Mouse (Mus musculus) intestine, postnatal 0 days (tissue): ENCODE data around the gene Slc9a3r2. TPM values are rescaled to one million over a fixed set of nuclear protein-coding genes. Genes with fewer than 3 reads are reported as not detected.

Source experiments
- ATAC-seq: fragments of 200-750 bp; cut with Nextera tagmentation; 2 replicates; pipeline ENCODE4 v1.8.0; 2017; ENCODE audit warnings: mild to moderate bottlenecking, moderate TSS enrichment, moderate library complexity
- H3K27ac ChIP-seq: fragments of 300-500 bp; sonication (generic); 2 replicates; pipeline ENCODE4 v1.5.1; 2014; ENCODE audit warnings: mild to moderate bottlenecking, low read depth, low read length, moderate library complexity
- H3K27me3 ChIP-seq: fragments of 300-500 bp; sonication (generic); replicated peaks from 2 replicates; pipeline ENCODE4 v1.6.1; 2014; ENCODE audit warnings: low read length, mixed read lengths; ENCODE audit not compliant: control insufficient read depth, insufficient read depth
- H3K36me3 ChIP-seq: fragments of 300-500 bp; sonication (generic); 2 replicates; pipeline ENCODE4 v1.6.1; 2014; ENCODE audit warnings: mild to moderate bottlenecking, moderate library complexity; ENCODE audit not compliant: control insufficient read depth, insufficient read depth
- H3K4me1 ChIP-seq: fragments of 300-500 bp; sonication (generic); replicated peaks from 2 replicates; pipeline ENCODE4 v1.6.1; 2014; ENCODE audit warnings: antibody characterized with exemption, low read length, mixed read lengths; ENCODE audit not compliant: control insufficient read depth, insufficient read depth
- H3K4me2 ChIP-seq: fragments of 300-500 bp; sonication (generic); replicated peaks from 2 replicates; pipeline ENCODE4 v1.6.1; 2014; ENCODE audit warnings: low read depth, mild to moderate bottlenecking, moderate library complexity
- H3K4me3 ChIP-seq: fragments of 300-500 bp; sonication (generic); 2 replicates; pipeline ENCODE4 v1.5.1; 2014; ENCODE audit warnings: low read depth, low read length
- H3K9ac ChIP-seq: fragments of 300-500 bp; sonication (generic); 2 replicates; pipeline ENCODE4 v1.6.1; 2014; ENCODE audit warnings: mild to moderate bottlenecking, low read depth, low read length
- H3K9me3 ChIP-seq: fragments of 300-500 bp; sonication (generic); 2 replicates; pipeline ENCODE4 v1.6.1; 2016; ENCODE audit warnings: mixed run types; ENCODE audit not compliant: control insufficient read depth
- CTCF ChIP-seq: sonication (generic); IDR thresholded peaks from 2 replicates; pipeline ENCODE4 v1.5.1; 2016; ENCODE audit warnings: low read depth, mild to moderate bottlenecking, control low read depth, antibody characterized with exemption, moderate library complexity
- WGBS: fragments of 180-500 bp; shearing (Covaris S2); extraction: QIAGEN DNeasy Blood & Tissue Kit; methylation state at CpG from one replicate; pipeline ENCODE4 v1.1.7; 2014; 5-methylcytosine and 5-hydroxymethylcytosine counted together
- polyA plus RNA-seq: library from polyadenylated mRNA; unstranded; fragments of >200 nt; fragmentation: Nextera tagmentation; extraction: Ambion mirVana; gene quantifications from 2 replicates; pipeline ENCODE4 v1.2.1, GENCODE M21; 2015

Slc9a3r2 gene
- polyA plus RNA-seq, 1 experiment from 2014 or later = 26.5 TPM

DNA sequence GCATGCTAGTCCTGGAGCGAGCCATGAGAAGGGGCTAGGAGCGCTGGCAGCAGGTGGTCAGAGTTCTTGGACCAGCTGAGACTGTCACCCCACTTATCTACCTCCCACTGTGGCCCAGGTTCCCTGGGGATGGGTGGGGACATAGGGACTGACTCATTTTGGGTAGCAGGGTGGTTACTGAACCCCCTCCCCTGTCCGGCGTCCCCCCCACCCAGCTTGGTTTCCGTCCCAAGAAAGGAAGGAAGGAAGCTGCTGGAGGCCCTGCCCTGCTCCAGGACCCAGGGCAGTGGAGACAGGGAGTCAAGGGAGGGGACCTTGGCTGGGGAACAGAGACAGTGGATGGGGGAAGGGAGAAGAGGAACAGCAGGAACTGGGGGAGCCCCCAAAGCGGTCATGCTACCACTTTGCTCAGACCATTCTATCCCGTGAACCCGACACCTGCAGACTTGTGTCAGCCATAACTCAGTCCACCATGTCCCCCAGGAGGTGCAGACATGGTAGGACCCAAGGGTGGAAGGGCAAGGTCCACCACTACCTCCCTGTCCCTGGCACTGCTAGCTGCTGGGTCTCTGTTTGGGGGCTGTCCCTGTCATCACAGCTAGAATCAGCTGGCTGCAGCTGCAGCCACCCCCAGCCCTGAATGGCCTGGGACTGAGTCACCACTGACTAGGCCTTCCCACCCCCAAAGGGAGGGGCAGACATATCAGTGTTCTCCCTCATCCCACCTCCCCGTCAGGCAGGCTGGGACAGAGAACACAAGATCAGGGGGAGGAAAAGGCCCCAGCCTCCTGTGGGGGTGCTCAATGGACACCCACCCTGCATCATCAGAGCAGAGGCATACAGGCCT is 5.0 kb downstream of the Slc9a3r2 start:
- no peak for ATAC-seq
- Histone ChIP-seq H3K4me1 (0 out of 2 replicates have a peak, but pooled peaks cover 4% of the 10 kb centered on the region), H3K9me3 (no peaks in the 10 kb centered on the region), H3K27ac (peak overlapping the region; percentile 75), H3K27me3 (no peaks in the 10 kb centered on the region), H3K9ac (no peak overlapping the region), H3K4me2 (peak overlapping the region; percentile 32; the same call in 1 of the 2 replicates), H3K4me3 (no peak overlapping the region), H3K36me3 (peaks cover 14% of the 10 kb centered on the region; the same call in 1 of the 2 replicates)
- no peak for TF ChIP-seq CTCF
- 70% methylated on average over 9 of the region's 9 CpGs for WGBS

DNA sequence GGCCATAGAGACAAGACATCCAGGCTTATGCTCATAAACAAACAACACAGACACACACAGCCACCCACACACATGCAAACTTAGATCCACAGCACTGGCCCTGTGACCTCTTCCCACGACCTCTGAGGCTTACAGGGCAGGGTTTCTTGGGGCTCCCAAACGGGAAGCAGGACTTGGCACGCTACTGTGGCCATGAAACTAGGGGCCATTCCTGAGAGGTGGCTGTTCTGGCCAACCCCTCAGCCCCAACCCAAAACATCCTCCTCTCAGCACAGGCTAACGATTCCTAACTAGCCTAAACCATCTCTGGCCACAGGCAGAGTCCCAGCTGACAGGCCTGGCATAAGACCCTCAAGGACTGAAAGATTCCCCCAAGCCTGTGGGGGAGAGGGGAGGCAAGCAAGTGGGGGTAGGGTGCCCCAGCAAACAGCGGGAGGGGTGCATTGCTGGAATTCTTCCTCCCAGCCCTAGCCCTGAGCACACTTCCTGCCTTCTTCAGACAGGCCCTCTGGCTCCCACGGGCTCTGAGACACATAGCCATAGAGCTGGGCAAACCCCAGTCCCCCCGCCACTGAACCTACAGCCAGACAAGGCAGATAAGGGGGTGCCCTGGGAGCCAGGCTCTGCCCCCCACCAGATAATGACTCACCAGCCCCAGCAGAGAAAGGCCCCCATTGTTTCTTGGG is 6.0 kb downstream of the Slc9a3r2 start:
- Histone ChIP-seq H3K9ac (no peak overlapping the region), H3K9me3 (no peaks in the 10 kb centered on the region), H3K36me3 (peaks cover 16% of the 10 kb centered on the region; the same call in 1 of the 2 replicates), H3K27me3 (no peaks in the 10 kb centered on the region), H3K27ac (peak overlapping the region; percentile 75), H3K4me1 (no peaks in the 10 kb centered on the region), H3K4me2 (0 out of 2 replicates have a peak overlapping the region, but pooled peaks have one; percentile 32), H3K4me3 (no peak overlapping the region)
- no peak for ATAC-seq
- TF ChIP-seq CTCF = no peak
- WGBS = 48% methylated on average over 7 of the region's 7 CpGs

DNA sequence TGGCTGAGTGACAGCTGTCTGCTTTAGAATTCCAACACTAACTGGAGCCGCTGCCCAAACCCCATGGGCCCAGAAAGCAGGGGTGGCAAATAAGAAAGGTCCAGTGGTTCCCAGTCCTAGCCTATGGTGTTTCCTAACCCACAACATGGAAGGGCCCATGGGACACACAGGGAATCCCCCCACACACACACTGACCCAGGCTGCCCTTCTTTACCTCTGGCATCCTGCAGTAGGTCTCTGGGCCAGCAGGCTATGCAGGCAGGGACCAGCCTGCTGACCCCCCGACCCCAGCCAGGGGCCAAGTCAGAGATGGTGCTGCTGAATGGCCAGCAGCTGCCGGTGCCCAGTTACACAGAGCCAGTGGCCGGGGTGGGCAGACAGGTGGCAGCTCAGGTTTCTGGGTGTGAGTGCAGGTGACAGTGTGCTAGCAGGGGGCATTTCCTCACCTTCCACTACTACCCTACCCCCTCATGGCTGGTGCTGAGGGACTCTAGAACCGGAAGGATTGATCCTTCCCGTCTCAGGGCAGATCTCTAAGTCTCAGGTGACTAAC is 7.3 kb downstream of the Slc9a3r2 start:
- no peak overlapping the region for H3K9ac ChIP-seq
- ATAC-seq = no peak
- no peak for TF ChIP-seq CTCF
- no peak overlapping the region for H3K4me3 ChIP-seq
- WGBS = 69% methylated on average over 6 of the region's 6 CpGs
- H3K4me1 ChIP-seq = no peaks in the 10 kb centered on the region
- H3K36me3 ChIP-seq = peaks cover 16% of the 10 kb centered on the region; the same call in 1 of the 2 replicates
- H3K9me3 ChIP-seq = no peaks in the 10 kb centered on the region
- H3K27ac ChIP-seq = no peak overlapping the region
- H3K4me2 ChIP-seq = peak overlapping the region; percentile 32
- H3K27me3 ChIP-seq = no peaks in the 10 kb centered on the region

DNA sequence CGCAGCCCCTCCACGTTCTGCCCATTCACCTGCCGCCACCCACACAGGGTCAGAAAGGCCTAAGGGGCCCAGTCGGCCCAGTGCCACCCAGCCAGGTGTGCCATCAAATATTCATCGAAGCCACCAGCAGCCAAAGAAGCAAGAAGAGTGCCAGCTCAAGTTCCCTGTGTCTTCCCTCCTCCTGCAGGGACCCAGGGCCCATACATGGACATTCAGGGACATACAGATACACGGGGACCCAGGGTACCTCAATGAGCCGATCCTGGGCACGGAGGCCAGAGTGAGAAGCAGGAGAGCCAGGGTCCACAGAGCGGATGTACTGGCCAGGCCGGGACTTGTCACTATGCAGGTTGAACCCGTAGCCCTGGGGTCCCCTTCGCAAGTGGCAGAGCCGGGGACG is 8.2 kb downstream of the Slc9a3r2 start:
- WGBS = 91% methylated on average over 14 of the region's 14 CpGs
- no peak for ATAC-seq
- Histone ChIP-seq H3K9ac (no peak overlapping the region), H3K9me3 (no peaks in the 10 kb centered on the region), H3K4me2 (no peak overlapping the region), H3K36me3 (peaks cover 16% of the 10 kb centered on the region; the same call in 1 of the 2 replicates), H3K27ac (no peak overlapping the region), H3K4me3 (no peak overlapping the region), H3K27me3 (no peaks in the 10 kb centered on the region), H3K4me1 (no peaks in the 10 kb centered on the region)
- TF ChIP-seq CTCF = no peak

DNA sequence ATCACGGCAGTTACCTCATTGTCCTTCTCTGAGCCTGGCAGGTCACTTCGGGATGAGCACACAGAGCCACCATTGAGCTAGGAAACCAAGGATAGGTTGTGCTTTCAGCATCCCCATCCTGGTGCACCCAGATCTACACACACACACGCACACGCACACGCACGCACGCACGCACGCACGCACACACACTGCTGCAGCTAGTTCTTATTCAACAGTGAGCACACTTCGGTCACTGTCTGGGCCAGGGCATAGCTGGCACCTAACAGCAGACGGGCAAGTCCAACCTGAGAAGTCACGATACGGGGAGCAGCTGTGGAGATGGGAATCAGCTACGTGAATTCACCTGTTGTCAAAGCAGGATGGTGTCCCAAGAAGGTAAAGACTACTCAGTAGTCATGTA is 9.5 kb downstream of the Slc9a3r2 start:
- Histone ChIP-seq H3K4me3 (no peak overlapping the region), H3K9ac (no peak overlapping the region), H3K9me3 (no peaks in the 10 kb centered on the region), H3K4me2 (no peak overlapping the region), H3K27ac (no peak overlapping the region), H3K27me3 (no peaks in the 10 kb centered on the region), H3K36me3 (peaks cover 16% of the 10 kb centered on the region; the same call in 1 of the 2 replicates), H3K4me1 (no peaks in the 10 kb centered on the region)
- no peak for TF ChIP-seq CTCF
- ATAC-seq = no peak
- WGBS = 94% methylated on average over 15 of the region's 15 CpGs

DNA sequence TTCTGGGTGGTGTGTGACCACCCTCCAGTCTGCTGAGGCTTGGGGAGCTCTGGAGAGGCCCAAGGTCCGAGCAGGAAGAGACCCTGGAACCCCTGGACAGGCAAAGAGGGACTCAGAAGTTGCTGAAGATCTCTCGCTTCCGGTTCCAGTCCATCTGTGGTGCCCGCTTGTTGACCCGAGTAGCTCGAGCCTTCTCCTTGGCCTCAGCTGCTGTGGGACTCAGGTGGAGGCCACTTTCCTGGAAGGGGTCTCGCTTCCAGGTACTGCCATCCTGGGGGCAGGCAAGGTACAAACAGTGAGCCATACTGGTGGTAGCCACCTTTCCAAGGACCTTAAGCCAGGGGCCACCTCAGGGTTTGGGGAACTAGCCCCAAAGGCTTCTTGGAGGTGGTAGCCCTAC is 10.0 kb downstream of the Slc9a3r2 start:
- peaks cover 16% of the 10 kb centered on the region; the same call in 1 of the 2 replicates for H3K36me3 ChIP-seq
- peak overlapping the region; percentile 41 for H3K27ac ChIP-seq
- no peak overlapping the region for H3K4me2 ChIP-seq
- no peak overlapping the region for H3K4me3 ChIP-seq
- no peak overlapping the region for H3K9ac ChIP-seq
- H3K9me3 ChIP-seq = no peaks in the 10 kb centered on the region
- H3K4me1 ChIP-seq = no peaks in the 10 kb centered on the region
- H3K27me3 ChIP-seq = no peaks in the 10 kb centered on the region
- 88% methylated on average over 7 of the region's 7 CpGs for WGBS
- TF ChIP-seq CTCF = no peak
- ATAC-seq = no peak
